Mouse (Mus musculus): ENCODE measurements at regions not wholly inside any gene's neighbourhood (a gene's known extent, or its start where the extent isn't known, plus 50 kb on each side); places are given as distances from the start of the nearest gene placed in this dataset.

DNA sequence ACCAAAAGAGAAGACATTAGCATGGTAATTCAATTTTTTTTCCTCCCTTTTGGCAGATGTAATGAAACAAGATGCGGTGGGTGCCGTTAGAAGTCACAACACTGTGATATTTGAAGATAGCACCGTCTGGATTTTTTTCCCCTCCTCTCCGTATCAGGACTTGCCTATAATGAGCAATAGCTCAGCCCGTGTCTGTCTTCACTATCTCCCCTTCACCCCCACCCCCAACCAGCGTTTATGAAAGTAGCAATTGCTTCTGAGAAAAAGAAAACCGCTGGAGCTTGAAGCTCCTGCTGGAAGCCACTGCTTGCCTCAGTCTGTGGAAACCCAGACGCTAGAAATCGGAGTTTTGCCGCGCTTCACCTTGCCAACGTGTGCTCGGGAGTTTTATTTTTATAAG is 55.8 kb upstream of the Gtsf1l start:
- Histone ChIP-seq H3K9me3 (replicated peaks; ENCODE audit: low read length) (peaks cover 16% of the 10 kb centered on the region), H3K79me2 (replicated peaks; ENCODE audit: control insufficient read depth, extremely low read depth, insufficient read depth, poor library complexity, severe bottlenecking) (no peaks in the 10 kb centered on the region), H3K9ac (ENCODE audit: insufficient read depth, low read depth) (no peak overlapping the region), H3K36me3 (replicated peaks in 1 of 2; ENCODE audit: control insufficient read depth in 1 of 2, insufficient read depth in 1 of 2, low read length in 1 of 2) (no peaks in the 10 kb centered on the region), H3K4me2 (ENCODE audit: insufficient read depth, low read depth, poor library complexity, severe bottlenecking) (no peak overlapping the region), H3K4me3 (replicated peaks in 1 of 3; ENCODE audit: low read depth in 2 of 3, low read length in 2 of 3, poor library complexity in 1 of 3) (no peak overlapping the region), H3K27ac (ENCODE audit: insufficient read depth, low read depth) (no peak overlapping the region), H3K27me3 (replicated peaks) (peaks cover 65% of the 10 kb centered on the region), H3K4me1 (ENCODE audit: control insufficient read depth in 1 of 2, insufficient read depth in 2 of 2) (no peaks in the 10 kb centered on the region)
- DNase-seq (ENCODE audit: extremely low read depth), result no peak
- in situ Hi-C loops (cut with MboI; ENCODE audit: low pct_ligation_motif_present, low pct_unique_long_range_greater_than_20kb, low sequenced_read_pairs), result no loop called here
- dilution Hi-C loops (cut with MboI; ENCODE audit: extremely low pct_ligation_motif_present, extremely low pct_unique_long_range_greater_than_20kb, low sequenced_read_pairs), result no loop called here
- TF ChIP-seq POLR2A (IDR thresholded peaks at IDR 0.05; ENCODE audit: low read depth, low read length) (no peak), E2F4 (IDR thresholded peaks at IDR 0.05; ENCODE audit: insufficient replicate concordance, low read depth, low read length) (no peak)

DNA sequence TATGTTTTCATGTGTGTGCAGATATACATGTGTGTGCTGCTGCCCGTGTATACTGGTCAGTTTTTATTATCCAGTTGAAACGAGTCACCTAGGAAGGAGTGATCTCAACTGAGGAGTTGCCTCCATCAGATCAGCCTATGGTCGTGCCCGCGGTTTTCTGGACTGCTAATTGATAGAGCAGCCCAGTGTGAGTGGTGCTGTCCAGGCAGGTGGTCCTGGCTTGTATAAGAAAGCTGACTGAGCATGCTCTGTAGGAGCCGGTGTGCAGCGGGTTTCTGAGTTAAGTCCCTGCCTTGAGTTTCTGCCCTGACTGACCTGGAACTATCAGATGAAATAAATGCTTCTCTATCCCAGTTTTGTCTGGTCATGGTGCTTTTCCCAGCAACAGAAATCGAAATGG is 56.9 kb upstream of the Tox2 start:
- no peak overlapping the region for H3K27ac ChIP-seq (ENCODE audit: insufficient read depth, low read depth)
- in situ Hi-C loops (cut with MboI; ENCODE audit: low pct_ligation_motif_present, low pct_unique_long_range_greater_than_20kb, low sequenced_read_pairs), result no loop called here
- TF ChIP-seq SMC3 (IDR thresholded peaks at IDR 0.05; ENCODE audit: low read depth, low read length) (no peak), HCFC1 (IDR thresholded peaks at IDR 0.05; ENCODE audit: low read depth, low read length) (no peak), IRF4 (IDR thresholded peaks at IDR 0.05; ENCODE audit: low read depth, low read length) (no peak), CHD1 (IDR thresholded peaks at IDR 0.05; ENCODE audit: low read depth, low read length) (no peak), MEF2A (IDR thresholded peaks at IDR 0.05; ENCODE audit: borderline replicate concordance, low read depth, low read length) (no peak), CTCF (conservative IDR thresholded peaks at IDR 0.05 in 1 of 2, IDR thresholded peaks at IDR 0.05 in 1 of 2; ENCODE audit: low read depth in 2 of 2, low read length in 2 of 2) (no peak)

DNA sequence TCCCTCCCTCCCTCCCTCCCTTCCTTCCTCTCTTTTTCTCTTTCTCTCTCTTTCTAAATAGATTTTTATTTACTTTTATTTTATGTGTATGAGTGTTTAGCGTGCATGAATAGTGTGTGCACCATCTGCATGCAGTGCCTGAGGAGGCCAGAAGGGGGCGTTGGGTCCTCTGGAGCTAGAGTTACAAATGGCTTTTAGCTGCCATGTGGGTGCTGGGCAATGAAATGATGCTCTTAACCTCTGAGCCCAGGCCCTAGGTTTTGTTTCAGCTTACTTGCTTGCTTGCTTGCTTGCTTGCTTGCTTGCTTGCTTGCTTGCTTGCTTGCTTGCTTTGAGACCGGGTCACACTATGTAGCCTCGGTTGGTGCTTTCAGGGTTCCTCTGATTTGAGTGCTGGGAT is 56.4 kb upstream of the Tox2 start:
- no peaks in the 10 kb centered on the region for H3K36me3 ChIP-seq (replicated peaks in 1 of 2; ENCODE audit: control insufficient read depth in 1 of 2, insufficient read depth in 1 of 2, low read length in 1 of 2)
- TF ChIP-seq PAX5 (IDR thresholded peaks at IDR 0.05; ENCODE audit: low read length), result no peak
- no peak for TF ChIP-seq ETS1 (conservative IDR thresholded peaks at IDR 0.05; ENCODE audit: low read depth, low read length)
- no peak for TF ChIP-seq CHD1 (IDR thresholded peaks at IDR 0.05; ENCODE audit: low read depth, low read length)
- TF ChIP-seq SMC3 (IDR thresholded peaks at IDR 0.05; ENCODE audit: low read depth, low read length), result no peak
- TF ChIP-seq NRF1 (IDR thresholded peaks at IDR 0.05; ENCODE audit: low read depth, low read length), result no peak
- TF ChIP-seq USF1 (IDR thresholded peaks at IDR 0.05; ENCODE audit: low read depth, low read length), result no peak
- no peak for TF ChIP-seq JUN (IDR thresholded peaks at IDR 0.05; ENCODE audit: insufficient read depth, low read depth, low read length)
- no peak for TF ChIP-seq E2F4 (IDR thresholded peaks at IDR 0.05; ENCODE audit: insufficient replicate concordance, low read depth, low read length)
- no peak for TF ChIP-seq UBTF (IDR thresholded peaks at IDR 0.05; ENCODE audit: low read depth, low read length)
- TF ChIP-seq JUND (conservative IDR thresholded peaks at IDR 0.05; ENCODE audit: low read depth, low read length), result no peak
- TF ChIP-seq ZC3H11A (IDR thresholded peaks at IDR 0.05; ENCODE audit: low read depth, low read length), result no peak
- DNase-seq (ENCODE audit: extremely low read depth), result no peak
- in situ Hi-C loops (cut with MboI; ENCODE audit: low pct_ligation_motif_present, low pct_unique_long_range_greater_than_20kb, low sequenced_read_pairs) (no loop called here), dilution Hi-C loops (cut with MboI; ENCODE audit: extremely low pct_ligation_motif_present, extremely low pct_unique_long_range_greater_than_20kb, low sequenced_read_pairs) (no loop called here)
- H3K9ac ChIP-seq (ENCODE audit: insufficient read depth, low read depth), result no peak overlapping the region
- H3K4me1 ChIP-seq (ENCODE audit: control insufficient read depth in 1 of 2, insufficient read depth in 2 of 2), result no peaks in the 10 kb centered on the region
- no peak overlapping the region for H3K4me2 ChIP-seq (ENCODE audit: insufficient read depth, low read depth, poor library complexity, severe bottlenecking)
- no peak overlapping the region for H3K27ac ChIP-seq (ENCODE audit: insufficient read depth, low read depth)
- H3K27me3 ChIP-seq (replicated peaks), result peaks cover 61% of the 10 kb centered on the region
- H3K9me3 ChIP-seq (replicated peaks; ENCODE audit: low read length), result peaks cover 13% of the 10 kb centered on the region
- no peak overlapping the region for H3K4me3 ChIP-seq (replicated peaks in 1 of 3; ENCODE audit: low read depth in 2 of 3, low read length in 2 of 3, poor library complexity in 1 of 3)
- no peaks in the 10 kb centered on the region for H3K79me2 ChIP-seq (replicated peaks; ENCODE audit: control insufficient read depth, extremely low read depth, insufficient read depth, poor library complexity, severe bottlenecking)

More for the DNA sequence above, 56.9 kb upstream of the Tox2 start:
- Histone ChIP-seq H3K4me1 (ENCODE audit: control insufficient read depth in 1 of 2, insufficient read depth in 2 of 2) (no peaks in the 10 kb centered on the region), H3K4me3 (replicated peaks in 1 of 3; ENCODE audit: low read depth in 2 of 3, low read length in 2 of 3, poor library complexity in 1 of 3) (no peak overlapping the region), H3K27me3 (replicated peaks) (peaks cover 61% of the 10 kb centered on the region), H3K9me3 (replicated peaks; ENCODE audit: low read length) (peaks cover 13% of the 10 kb centered on the region), H3K4me2 (ENCODE audit: insufficient read depth, low read depth, poor library complexity, severe bottlenecking) (no peak overlapping the region), H3K36me3 (replicated peaks in 1 of 2; ENCODE audit: control insufficient read depth in 1 of 2, insufficient read depth in 1 of 2, low read length in 1 of 2) (no peaks in the 10 kb centered on the region), H3K9ac (ENCODE audit: insufficient read depth, low read depth) (no peak overlapping the region), H3K79me2 (replicated peaks; ENCODE audit: control insufficient read depth, extremely low read depth, insufficient read depth, poor library complexity, severe bottlenecking) (no peaks in the 10 kb centered on the region)
- no peak for DNase-seq (ENCODE audit: extremely low read depth)
- dilution Hi-C loops (cut with MboI; ENCODE audit: extremely low pct_ligation_motif_present, extremely low pct_unique_long_range_greater_than_20kb, low sequenced_read_pairs), result no loop called here

Measured in CH12.LX (cell line).